Mouse (Mus musculus) left cerebral cortex, adult 11 months (tissue): ENCODE measurements around the gene Ctsa.
"Not testable (repeated sequence)": the region's sequence is repeated elsewhere in the genome, so short reads cannot be mapped to it uniquely, and the experiment has no call there.

Source experiments
- DNase-seq: peaks from one replicate; pipeline ENCODE4 v3.0.0; 2022; ENCODE audit warnings: low spot score

Gene Ctsa

DNA sequence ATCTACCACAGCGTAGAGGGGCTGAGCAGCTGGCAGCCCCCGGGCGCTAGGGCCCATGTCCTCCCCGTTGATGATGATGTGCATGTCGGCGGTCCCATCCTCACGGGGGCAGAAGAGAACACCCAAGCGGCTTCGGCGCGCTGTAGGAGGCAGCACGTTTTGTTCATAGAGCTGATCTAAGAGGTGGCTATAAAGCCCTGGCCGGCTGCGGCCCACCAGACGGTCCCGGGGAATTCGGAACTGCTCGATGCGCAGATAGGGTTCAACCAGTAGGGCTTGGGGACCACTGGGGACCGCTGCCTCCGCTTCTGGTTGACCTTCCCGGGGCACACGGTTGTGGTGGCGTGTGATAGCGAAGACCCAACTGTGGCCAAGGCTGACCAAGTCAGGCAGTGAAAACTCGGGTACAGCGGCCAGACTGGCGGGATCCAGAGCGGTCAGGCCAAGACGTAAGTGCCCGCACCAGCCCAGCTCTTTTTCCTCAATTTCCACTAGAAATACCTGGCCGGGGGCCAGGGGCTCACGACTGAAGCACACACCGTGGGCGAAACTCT, at the start of gene Ctsa:
Ctsa (plus strand) TSS at position 126 of the 554 bp plus-strand sequence.
- DNase-seq = peak; percentile 64

DNA sequence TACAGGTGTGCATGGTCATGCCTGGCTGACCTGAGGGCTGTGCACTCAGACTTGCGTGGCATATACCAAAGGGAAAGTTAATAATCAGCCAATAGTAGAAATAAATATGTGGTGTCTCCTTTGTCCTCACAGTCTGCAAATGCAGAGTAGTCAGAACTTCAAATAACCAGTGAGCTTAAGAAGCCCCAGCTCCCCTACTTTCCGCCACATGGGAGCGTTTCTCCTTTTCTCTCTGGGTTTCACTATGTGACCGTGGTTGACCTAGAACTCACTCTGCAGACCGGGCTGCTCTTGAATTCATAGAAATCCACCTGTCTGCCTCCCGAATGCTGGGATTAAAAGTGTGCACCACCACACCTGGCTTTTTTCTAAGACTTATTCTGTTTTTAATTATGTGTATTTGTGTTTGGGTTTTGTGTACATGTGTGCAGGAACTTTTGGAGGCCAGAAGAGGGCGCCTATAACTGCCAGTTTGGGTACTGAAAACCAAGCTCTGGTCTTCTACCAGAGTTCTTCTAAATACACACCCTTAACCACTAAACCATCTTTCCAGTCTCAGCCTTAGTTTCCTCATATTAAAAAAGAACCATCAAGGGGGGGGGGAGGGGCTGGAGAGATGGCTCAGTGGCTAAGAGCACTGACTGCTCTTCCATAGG, 48.6 kb upstream of the Ctsa start:
- no peak for DNase-seq

DNA sequence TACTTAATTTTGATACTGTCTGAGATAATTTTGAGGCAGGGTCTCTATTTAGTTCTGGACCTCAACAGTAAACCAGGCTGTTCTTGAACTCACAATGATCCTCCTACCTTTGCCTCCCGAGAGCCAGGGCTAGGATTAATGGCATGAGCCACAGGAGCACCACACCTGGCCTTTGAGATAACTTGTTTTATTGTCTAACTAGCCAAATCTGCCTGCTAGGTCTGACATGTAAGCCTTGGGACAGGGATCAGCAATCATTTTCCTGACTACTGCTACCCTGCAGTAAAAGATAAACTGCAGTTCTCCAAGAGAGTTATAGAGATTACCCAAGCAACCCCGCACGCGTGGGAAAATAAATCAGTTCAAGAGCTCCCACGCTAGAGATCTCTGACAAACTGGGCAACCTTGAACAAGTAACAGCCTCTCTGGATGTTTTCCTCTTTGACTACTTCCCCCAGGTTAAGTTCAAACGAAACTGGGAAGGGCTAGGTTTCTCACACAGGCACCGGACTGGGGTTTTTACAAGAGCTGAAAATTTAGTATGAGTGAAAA, 47.7 kb upstream of the Ctsa start:
- DNase-seq = no peak

DNA sequence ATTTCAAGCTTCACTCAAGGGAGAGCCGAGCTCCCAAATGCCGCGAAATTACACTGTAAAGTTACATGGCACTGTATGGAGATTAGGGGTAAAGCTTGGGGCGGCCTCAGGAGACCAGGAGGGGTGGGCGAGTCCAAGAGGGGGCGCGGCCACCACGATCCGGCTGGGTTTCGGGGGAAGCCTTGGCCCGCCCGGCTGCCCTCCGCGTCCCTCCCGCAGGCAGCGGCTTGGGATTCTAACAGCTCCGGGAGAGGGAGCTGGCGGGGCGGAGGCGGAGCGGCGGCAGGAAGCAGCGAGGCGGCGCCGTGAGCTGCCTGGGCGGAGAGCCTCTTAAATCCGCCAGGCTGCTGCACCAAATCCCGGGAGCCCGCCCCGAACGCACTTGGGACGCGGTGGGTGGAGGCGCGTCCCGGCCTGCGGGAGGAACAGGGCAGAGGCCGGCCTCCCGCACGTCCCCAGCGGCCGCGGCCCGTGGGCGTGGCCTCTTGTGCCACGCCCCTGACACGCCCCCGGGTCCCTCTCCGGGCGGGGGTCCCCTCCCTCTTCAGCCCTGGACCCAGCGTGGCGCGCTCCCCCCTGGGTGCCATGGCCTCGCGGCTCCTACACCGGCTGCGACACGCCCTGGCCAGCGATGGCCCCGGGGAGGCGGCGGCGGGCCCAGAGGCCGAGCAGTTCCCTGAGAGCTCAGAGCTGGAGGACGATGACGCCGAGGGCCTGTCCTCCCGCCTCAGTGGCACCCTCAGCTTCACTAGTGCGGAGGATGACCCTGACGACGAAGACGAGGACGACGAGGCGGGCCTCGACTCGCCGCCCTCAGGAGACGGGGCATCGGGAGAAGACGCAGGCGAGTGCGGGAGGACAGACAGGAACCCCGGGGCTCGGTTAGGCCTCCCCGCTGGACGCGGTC, 46.9 kb upstream of the Ctsa start, which contains the start of gene Snx21:
Snx21 (plus strand) TSS at position 343 of the 907 bp plus-strand sequence.
- peak; percentile 83 for DNase-seq

DNA sequence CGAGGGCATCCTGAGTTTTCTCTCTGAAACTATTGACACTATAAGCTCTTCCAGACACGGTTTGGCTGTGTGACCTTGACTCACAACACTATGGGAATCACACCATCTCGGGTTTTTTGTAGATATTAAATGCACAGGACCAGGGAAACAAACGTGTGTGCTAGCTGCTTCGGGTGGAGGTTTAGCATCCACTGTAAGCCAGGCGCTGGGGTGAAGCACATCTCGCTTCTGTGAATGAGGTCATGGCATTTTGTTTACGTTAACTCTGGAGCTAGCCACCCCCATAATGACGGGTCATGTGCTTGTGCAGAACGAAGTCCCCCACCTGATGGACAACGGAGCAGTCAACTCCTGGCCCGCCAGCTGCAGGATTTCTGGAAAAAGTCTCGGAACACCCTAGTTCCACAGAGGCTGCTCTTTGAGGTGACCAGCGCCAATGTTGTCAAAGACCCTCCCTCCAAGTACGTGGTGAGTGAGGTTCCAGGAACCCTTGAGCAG, 46.2 kb upstream of the Ctsa start:
- no peak for DNase-seq

DNA sequence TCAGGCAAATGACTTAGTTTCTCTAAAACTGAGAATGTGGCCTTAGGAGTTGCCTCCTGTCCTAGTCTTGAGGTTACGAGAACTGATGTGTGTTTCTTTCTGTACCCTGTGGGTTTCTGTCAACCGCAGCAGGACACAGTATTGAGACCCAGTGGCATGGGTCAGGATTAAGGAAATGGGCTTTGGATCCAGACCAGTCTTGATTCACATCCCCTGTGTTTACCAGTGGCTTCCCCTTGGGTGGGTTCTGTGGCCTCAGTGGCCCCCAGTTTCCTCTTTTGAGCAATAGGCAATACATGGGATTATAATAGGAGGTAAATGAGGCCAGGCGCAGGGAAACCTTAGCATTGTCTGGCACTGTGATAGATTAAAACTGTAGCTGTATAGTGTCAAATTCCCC, 45.6 kb upstream of the Ctsa start:
- DNase-seq = no peak

DNA sequence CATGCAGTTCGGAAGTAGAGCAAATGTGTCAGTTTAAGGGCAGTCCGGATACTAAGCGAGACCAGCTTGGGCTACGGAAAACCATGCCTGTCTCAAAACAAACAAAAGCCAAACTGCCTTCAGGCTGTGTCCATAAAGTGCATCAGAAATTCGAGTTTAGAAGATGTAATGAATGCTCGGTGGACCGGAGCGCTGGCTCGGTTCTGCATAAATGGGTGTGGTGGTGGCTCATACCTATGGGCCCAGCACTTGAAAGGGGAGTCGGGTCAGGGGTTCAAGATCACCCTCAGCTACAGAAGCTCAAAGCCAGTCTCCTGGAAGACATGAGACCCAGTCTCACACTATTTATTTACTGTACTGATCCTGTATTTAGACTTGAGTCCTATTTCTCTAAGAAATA, 44.9 kb upstream of the Ctsa start:
- no peak for DNase-seq

DNA sequence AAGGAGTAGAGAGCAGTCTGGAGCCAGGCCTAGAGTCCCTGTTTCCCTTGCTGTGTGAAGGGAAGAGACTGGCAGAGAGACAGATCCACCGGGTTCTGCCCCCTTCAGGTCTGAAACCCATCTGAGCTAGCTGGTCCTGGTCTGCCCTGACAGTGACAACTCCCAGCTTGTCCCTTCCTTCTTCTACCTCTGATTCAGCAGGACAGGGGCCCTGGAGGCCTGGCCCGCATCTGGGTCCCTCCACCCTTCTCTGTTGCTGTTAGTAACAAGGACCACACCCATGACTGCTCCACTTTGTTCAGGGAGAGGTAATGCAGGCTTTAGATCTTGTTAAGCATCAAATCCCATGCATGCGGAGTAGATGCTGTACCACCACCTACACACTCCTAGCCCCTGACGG, 44.3 kb upstream of the Ctsa start:
- DNase-seq = no peak

DNA sequence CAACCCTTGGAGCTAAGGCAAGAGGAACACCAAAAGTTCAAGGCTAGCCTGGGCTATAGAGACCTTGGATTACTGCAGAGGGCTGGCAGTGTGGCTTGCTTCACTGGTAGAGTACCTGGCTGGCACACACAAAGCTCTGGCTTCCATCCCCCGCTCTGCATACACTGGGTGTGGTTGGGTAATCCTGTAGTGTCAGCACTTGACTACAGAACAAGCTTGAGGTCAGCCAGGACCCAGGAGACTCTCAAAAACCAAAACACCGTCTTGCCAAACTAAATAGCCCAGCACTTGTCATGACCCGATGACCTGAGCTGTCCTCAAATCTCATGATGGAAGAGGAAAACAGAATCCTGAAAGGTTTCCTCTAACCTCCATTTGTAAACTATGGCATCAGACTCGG, 42.2 kb upstream of the Ctsa start:
- no peak for DNase-seq

DNA sequence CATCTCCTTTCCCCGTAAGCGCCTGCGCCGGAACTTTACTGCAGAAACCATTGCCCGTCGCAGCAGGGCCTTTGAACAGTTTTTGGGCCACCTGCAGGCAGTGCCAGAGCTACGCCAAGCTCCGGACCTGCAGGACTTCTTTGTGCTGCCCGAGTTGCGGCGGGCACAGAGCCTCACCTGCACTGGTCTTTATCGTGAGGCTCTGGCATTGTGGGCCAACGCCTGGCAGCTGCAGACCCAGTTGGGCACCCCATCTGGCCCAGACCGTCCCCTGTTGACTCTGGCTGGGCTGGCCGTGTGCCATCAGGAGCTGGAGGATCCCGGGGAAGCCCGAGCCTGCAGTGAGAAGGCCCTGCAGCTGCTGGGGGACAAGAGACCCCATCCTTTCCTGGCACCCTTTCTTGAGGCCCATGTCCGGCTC, 40.8 kb upstream of the Ctsa start:
- DNase-seq = no peak

DNA sequence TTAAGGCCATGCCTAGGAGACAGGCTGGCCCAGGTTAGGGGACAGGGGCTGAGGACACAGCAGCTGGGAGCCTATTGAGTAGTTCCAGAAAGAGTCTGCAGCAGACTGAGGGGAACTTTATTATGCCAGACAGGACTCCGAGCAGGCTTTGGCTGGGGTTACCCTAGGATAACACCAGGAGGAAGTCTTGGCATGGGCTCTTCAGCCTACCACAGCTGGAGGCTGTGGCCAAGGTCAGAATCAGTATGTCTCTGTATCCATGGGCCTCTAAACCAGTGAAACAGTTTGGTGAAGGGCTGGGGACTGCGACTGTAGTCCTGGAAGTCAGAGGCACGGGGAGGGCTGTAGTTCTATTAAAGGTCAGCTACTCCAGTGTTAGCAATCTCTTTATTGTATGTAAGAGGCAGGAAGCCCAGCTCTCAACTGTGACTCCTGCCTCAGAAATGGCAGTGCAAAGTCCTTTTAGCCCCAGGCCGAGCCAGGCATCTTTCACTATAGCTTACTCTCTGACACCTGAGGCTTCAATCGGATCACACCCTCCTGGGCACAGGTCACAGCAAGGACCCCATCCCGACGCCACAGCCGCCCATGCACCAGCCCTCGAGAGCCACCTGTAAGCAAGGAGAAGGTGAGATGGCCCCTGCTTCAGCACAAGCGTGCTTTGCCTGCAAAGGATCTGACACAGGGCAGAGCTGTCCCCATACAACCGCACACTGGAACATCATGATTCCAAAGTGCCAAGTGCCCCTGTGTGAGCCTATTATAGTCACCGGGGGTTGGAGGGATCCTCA, 40.1 kb upstream of the Ctsa start:
- no peak for DNase-seq

DNA sequence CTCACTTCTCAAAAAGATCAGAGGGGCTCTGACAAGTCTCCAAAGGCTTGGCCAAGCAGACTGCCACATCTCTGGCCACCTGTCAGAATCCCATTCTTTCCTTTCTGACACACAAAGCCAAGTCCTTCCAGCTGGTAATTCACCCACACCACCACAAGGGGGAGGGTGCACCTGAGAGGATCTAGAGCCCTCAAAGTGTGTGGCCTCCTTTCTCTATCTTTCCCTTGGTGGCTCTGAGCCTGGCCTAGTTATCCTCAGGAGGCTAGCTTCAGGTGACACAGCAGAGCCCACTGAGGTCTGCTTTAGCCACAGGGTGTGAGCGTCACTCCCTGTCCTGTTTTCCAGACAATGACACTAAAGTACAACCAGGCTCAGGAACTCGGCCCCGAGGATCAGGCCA, 39.4 kb upstream of the Ctsa start:
- DNase-seq = no peak

DNA sequence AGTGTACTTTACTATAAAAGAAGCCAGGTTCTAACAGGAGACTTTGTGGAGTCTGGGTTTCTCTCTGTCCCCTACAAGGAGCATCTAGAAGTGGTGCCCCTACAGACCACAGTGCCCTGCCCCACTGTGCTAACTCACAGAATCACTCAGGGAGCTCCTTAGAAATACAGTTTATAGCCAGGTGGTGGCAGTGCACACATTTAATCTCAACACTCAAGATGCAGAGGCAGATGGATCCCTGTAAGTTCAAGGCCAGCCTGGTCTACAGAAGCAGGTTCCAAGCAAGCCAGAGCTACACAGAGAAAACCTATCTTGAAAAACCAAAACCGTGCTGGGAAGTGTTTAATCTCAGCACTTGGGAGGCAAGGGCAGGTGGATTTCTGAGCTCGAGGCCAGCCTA, 38.9 kb upstream of the Ctsa start:
- no peak for DNase-seq

DNA sequence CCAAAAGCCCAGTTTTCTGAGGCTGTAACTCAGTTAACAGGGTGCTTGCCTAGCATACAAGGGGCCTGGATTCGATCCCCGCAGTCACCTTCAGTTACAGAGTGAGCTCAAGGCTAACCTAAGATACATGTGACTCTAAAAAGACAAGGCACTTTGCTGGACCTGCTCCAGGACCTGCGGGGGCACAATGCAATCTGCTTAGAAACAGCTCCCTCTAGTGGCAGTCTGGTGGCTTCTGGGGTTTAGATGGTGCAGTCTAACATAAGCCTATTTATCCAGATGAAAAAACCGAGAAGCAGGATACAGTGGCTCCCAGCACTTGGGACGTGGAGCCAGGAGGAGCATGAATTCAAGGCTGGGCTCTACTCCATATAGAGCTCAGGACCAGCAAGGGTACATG, 38.4 kb upstream of the Ctsa start:
- DNase-seq = peak; percentile 66

DNA sequence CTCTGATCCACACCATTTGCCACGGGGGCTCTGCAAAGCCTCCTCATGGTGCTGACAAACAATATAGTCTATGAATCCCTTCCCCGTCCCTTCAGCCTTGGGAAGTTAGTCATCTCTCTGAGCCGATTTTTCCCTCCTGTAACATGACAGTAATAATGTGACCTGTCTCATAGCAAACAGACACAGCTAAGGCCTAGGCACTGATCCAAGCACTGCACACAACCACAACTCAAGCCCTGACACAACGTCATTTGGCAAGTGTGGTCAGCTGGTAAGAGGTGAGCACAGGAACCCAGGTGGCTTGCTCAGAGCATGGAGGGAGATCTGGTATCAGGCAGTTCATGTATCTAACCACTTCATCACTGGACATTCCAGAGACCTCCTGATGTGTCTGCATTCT, 36.8 kb upstream of the Ctsa start:
- DNase-seq = no peak

DNA sequence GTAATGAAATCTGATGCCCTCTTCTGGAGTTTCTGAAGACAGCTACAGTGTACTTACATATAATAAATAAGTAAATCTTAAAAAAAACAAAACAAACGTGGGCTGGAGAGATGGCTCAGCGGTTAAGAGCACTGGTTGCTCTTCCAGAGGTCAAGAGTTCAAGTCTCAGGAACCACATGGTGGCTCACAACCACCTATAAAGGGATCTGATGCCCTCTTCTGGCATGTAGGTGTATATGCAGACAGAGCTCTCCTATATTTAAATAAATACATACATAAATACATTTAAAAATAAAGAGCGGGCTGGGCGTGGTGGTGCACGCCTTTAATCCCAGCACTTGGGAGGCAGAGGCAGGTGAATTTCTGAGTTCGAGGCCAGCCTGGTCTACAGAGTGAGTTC, 34.1 kb upstream of the Ctsa start:
- DNase-seq = not testable (repeated sequence)

DNA sequence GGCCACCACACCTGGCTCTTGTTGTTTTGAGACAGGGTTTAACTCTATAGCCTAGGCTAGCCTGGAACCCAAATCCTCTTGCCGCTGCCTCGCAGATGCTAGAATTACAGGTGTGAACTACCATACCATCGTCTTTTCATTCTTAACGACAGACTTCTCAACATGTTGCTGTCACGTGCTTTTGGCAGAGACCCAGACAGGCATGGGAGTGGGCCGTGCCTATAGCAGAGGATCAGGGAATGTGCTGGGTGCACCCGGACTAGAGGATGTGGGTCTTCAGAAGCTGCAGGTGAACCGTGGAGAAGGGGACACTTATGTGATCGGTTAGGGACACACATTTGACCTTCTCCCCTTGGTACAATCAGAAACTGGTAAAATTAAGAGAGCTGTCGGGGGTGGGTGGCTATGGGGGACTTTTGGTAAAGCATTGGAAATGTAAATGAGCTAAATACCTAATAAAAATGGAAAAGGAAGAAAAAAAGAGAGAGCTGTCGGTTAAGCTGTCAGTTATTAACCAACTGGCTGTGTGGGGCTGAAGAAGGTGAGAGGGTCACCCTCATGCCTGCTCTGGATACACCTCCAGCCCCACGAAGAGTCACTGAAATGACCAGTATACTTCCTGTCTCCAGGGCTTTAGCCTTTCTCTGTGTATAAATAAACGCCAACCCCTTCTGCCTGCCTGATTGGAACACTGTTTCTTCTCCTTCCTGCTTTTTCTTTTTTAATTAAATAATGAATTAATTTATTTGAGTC, 32.2 kb upstream of the Ctsa start:
- no peak for DNase-seq

DNA sequence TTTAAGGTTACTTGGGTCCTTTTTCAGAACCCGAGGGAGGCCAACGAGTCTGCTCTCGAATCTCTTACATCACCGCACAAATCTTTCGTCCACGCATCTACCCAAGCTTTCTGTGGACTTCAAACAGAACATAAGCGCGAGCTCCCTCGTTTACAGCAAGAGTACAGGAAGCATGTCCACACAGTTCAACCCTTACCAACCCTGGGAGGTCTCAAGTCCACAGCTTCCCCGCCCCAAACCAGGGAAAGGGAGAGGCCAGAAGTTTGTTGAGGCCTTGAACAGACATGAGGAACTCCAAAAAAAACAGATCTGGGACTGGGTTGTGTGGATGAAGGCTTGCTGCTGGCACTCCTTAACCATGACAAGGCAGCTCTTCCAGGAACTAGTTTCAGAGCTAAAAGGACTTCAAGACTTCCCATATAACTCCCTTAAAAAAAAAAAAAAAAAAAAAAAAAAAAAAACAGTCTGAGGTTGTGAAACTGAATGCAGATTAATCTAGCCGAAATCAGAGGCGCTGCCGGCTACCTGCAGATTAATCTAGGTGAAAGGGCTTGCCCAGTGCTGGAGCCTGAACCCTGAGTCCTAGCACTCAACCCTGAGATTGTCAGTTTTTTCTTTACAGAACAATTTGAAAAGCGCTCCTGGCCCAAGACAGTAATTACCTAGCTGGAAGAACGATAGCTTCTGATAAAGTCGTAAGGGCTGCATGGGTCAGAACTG, 29.3 kb upstream of the Ctsa start:
- no peak for DNase-seq

DNA sequence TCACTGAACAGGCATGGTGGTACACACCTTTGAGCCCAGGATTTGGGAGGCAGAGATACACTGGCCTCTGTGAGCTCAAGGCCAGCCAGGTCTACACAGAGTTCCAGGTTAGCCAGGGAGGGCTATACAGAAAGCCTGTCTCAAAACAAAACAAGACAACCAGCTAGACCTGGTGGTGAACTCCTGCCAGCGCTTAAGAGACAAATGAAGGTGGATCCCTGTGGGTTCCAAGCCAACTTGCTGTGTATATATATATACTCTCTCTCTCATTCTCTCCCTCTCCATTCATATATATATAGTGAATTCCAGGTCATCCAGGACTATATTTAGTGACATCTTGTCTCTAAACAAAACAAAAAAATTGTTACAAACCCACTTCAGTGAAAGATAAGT, 28.8 kb upstream of the Ctsa start:
- no peak for DNase-seq

DNA sequence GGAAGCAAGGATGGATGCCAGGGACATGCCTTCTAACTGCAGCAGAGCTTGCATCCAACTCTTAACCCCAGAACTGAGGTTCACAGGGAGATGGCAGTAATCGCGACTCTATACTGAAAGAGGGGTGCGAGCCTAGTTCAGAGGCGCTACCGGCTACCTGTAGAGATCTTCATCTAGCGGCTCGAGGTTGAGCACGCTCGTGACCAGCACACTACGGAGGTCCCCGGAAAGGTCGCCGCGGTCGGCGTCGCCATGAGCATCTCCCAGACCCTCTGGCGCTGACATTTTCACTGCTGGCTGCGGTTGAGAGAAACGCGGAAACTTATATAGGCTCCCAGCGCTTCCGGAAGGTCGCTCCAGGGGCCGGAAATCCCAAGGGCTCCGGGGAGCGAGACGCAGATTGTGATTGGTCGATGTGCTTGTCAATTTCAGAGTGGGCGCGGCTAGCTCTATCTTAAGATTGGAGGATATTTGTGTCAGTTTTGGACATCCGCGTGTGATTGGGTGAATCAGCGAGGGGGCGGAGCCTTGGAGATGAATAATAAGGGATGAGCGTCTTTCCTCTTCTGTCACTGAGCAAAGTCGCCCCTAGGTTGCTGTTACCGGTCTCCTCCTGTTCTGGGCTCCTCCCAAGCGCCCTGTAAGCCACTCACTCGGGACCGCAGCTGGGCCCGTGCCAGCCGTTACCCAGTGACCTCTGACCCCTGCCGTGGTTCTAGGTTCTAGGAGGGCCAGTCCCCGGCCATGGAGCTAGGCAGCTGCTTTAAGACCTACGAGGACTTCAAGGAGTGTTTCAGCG, 27.9 kb upstream of the Ctsa start, which contains the start of the genes Acot8 and Zswim3:
Acot8 (minus strand) TSS at position 350 of the 799 bp plus-strand sequence.
Zswim3 (plus strand) TSS at position 566 of the 799 bp plus-strand sequence.
- peak; percentile 98 for DNase-seq
